Mouse (Mus musculus) ES-E14 (cell line): Measurements from ENCODE around the gene Kank2. TPM values are rescaled to one million over a fixed set of nuclear protein-coding genes. Genes with fewer than 3 reads are reported as not detected.
"Not testable (repeated sequence)": the region's sequence is repeated elsewhere in the genome, so short reads cannot be mapped to it uniquely, and the experiment has no call there.

Source experiments
- DNase-seq: peaks from one replicate; pipeline ENCODE4 v3.0.0-alpha.2; 2013; ENCODE audit warnings: low read depth, low spot score
- H3K27ac ChIP-seq: 2 replicates; pipeline ENCODE4 v1.5.1; 2012; ENCODE audit warnings: low read depth, mild to moderate bottlenecking, low read length, moderate library complexity, mixed read lengths; ENCODE audit not compliant: poor library complexity, insufficient read depth, severe bottlenecking
- H3K36me3 ChIP-seq: 2 replicates; pipeline ENCODE4 v1.6.1; 2012; ENCODE audit warnings: mild to moderate bottlenecking, low read length, moderate library complexity, mixed read lengths; ENCODE audit not compliant: control insufficient read depth, poor library complexity, insufficient read depth, severe bottlenecking
- H3K4me1 ChIP-seq, 2 experiments: fragments of 150-350 bp in 1 of 2; sonication (generic) in 1 of 2; 2 replicates each; pipeline ENCODE4 v1.6.1; 2012; ENCODE audit warnings: low read length in 2 of 2, mild to moderate bottlenecking in 1 of 2, mixed read lengths in 1 of 2; ENCODE audit not compliant: control insufficient read depth in 2 of 2, insufficient read depth in 2 of 2, poor library complexity in 1 of 2
- H3K4me3 ChIP-seq, 2 experiments: fragments of 150-350 bp in 1 of 2; sonication (generic) in 1 of 2; 2 replicates each; pipeline ENCODE4 v1.5.1; 2012; ENCODE audit warnings: low read length in 2 of 2, low read depth in 1 of 2, mild to moderate bottlenecking in 1 of 2, mixed read lengths in 1 of 2; ENCODE audit not compliant: insufficient read depth in 1 of 2, poor library complexity in 1 of 2, severe bottlenecking in 1 of 2
- H3K9ac ChIP-seq: 2 replicates; pipeline ENCODE4 v1.6.1; 2012; ENCODE audit warnings: low read depth, mild to moderate bottlenecking, low read length, mixed read lengths; ENCODE audit not compliant: poor library complexity, insufficient read depth, severe bottlenecking
- H3K9me3 ChIP-seq: fragments of 150-350 bp; sonication (generic); 2 replicates; pipeline ENCODE4 v1.6.1; 2012; ENCODE audit warnings: low read depth, mild to moderate bottlenecking, low read length; ENCODE audit not compliant: control insufficient read depth, insufficient read depth
- CHD2 ChIP-seq: IDR thresholded peaks from 2 replicates; pipeline ENCODE4 v1.6.1; 2014; ENCODE audit warnings: mild to moderate bottlenecking, low read depth, low read length, inconsistent platforms
- HCFC1 ChIP-seq: IDR thresholded peaks from 2 replicates; pipeline ENCODE4 v1.6.1; 2012; ENCODE audit warnings: low read length, inconsistent platforms, borderline replicate concordance; ENCODE audit not compliant: insufficient read depth
- MAFK ChIP-seq: IDR thresholded peaks from 2 replicates; pipeline ENCODE4 v1.6.1; 2014; ENCODE audit warnings: mild to moderate bottlenecking, low read depth, low read length, inconsistent platforms; ENCODE audit not compliant: insufficient read depth
- ZC3H11A ChIP-seq: IDR thresholded peaks from 2 replicates; pipeline ENCODE4 v1.6.1; 2012; ENCODE audit warnings: low read depth, mild to moderate bottlenecking, inconsistent platforms, low read length, borderline replicate concordance
- ZNF384 ChIP-seq: IDR thresholded peaks from 2 replicates; pipeline ENCODE4 v1.6.1; 2012; ENCODE audit warnings: low read depth, low read length, inconsistent platforms
- in situ Hi-C, 2 experiments: fragments of 600-800 bp; cut with MboI; formaldehyde crosslinking; loops; one replicate each; pipeline ENCODE4 v1.15.1; 2025; ENCODE audit warnings: low sequenced_read_pairs in 2 of 2, inconsistent platforms in 1 of 2; ENCODE audit not compliant: unreplicated experiment in 2 of 2
- total RNA-seq: library from RNA; depleted of rRNA; stranded (reverse); fragments of 300-350 nt; gene quantifications from 2 replicates; pipeline ENCODE4 v1.2.3, GENCODE M21; 2012

Kank2 gene
- total RNA-seq, 1 experiment: 32.6 TPM

DNA sequence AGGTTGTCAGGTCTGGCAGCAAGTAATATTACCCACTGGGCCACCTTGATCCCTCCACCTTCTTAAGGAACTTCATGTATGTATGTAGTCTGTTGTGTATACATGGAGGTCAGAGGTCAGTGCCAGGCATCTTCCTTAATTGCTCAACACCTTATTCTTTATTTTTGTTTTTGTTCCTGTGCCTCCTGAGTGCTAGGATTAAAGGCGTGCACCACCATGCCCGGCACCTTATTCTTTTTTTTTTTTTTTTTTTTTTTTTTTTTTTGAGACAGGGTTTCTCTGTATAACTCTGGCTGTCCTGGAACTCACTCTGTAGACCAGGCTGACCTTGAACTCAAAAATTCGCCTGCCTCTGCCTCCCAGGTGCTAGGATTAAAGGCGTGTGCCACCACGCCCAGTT is 25.1 kb downstream of the Kank2 start:
- DNase-seq, H3K9ac ChIP-seq, H3K27ac ChIP-seq, H3K9me3 ChIP-seq, H3K4me3 ChIP-seq, in situ Hi-C loops: not testable (repeated sequence)
- TF ChIP-seq ZNF384: peak; percentile 79; the same call in 1 of the 2 replicates
- peaks cover 47% of the 10 kb centered on the region for H3K36me3 ChIP-seq
- peaks cover 12 to 23% of the 10 kb centered on the region in 2 experiments; a peak in 3 of 4 replicates for H3K4me1 ChIP-seq

DNA sequence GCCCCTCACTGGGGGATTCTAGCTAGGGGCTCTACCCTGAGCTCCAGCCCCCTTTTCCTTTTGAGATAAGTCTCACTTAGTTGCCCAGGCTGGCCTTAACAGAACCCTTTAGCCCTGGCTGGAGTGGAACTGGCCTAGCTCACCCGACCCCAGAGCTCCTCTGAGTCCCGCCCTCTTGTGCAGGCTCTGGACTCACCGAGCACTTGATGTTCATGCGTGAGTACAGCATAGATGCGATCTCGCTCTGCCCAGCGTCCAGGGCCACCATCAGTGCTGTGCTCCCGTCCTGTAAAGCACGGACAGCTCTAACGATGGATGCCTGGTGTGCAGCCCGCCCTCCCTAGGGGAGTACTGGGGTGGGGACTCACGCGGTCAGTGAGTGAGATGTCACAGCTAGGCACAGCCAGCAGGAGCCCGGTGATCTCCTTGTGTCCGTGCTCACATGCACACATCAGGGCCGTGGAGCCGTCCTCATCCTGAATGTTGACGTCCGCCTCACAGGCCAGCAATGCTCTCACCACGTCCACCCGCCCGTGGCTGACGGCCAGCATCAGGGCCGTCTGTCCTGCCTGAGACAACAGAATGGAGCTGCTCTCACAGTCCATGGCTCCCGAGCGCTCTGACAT is 28.9 kb downstream of the Kank2 start:
- H3K36me3 ChIP-seq: peaks cover 34% of the 10 kb centered on the region
- peaks cover 19 to 24% of the 10 kb centered on the region in 2 experiments for H3K4me1 ChIP-seq
- in situ Hi-C loops: no loop called here
- H3K9ac ChIP-seq: peak overlapping the region; percentile 27
- DNase-seq: no peak
- TF ChIP-seq CHD2 (no peak), ZNF384 (no peak), HCFC1 (no peak)
- H3K4me3 ChIP-seq: peak overlapping the region in 1 of 2 experiments; percentile 46; a peak in 2 of 4 replicates
- peak overlapping the region; percentile 85 for H3K27ac ChIP-seq
- H3K9me3 ChIP-seq: no peaks in the 10 kb centered on the region

DNA sequence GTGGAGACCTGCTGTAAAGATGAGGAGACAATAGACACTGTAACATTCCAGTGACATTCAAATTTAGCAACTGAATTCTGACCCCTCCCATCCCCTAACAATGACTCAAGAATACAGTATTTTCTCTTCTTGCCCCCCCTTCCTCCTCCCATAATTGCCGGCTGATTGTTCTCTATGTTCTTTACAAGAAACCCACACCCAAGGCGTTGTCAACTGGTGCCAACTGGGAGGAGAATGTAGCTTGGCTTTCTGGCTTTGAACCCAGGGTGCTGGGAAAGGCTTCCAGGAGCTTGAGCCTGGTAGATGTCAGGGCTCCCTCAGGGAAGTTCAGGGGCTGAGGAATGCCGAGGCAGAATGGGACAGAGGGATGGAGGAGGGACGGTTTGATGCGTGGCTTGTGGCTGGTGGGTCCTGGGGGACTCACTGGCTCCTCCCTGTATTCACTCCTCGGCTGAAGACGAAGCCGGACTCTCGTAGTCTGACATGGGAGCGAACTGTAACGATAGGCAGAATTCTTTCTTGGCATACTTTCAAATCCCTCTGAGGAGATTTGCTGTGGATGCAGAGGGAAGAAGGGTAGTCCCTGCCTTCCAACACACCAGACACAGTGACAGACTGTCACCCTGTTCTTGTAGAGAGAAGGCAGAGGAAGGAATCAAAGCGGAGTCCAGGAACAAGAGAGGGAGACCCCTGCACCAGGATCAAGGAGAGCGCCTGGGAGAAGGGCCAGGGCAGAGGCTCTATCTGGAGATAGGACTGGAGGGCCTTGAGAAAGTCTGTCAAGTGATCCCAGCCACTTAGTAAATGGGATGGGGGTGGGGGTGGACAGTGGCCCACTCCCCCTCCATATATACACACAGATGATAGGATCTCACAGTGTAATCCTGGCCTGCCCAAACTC is 29.8 kb downstream of the Kank2 start:
- in situ Hi-C loops: no loop called here
- peak; percentile 66; the same call in 1 of the 2 replicates for TF ChIP-seq CHD2
- TF ChIP-seq ZNF384: no peak
- H3K9me3 ChIP-seq: no peaks in the 10 kb centered on the region
- H3K4me1 ChIP-seq: peaks cover 17 to 18% of the 10 kb centered on the region in 2 experiments
- H3K36me3 ChIP-seq: peaks cover 26% of the 10 kb centered on the region
- peak overlapping the region; percentile 3 for H3K9ac ChIP-seq
- H3K27ac ChIP-seq: peak overlapping the region; percentile 85
- H3K4me3 ChIP-seq: peak overlapping the region in 1 of 2 experiments; percentile 2; a peak in 2 of 4 replicates
- DNase-seq: peak; percentile 96

DNA sequence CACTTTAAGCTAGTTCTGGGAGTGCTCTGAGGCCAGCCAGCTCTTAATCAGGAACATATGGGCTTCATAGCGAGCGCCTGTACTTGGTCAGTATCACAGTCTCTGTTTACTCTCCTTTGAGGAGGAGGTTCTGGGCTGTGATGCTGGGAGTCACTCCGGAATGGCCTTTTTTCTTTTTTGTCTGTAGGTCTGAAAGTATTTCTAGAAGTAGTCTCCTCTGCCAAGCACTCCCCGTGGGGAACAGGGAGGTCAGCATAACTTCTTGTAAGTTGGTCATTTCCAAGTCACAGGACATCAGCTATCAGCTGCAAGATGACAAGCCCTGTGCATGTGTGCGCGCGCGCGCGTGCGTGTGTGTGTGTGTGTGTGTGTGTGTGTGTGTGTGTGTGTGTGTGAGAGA is 30.6 kb downstream of the Kank2 start:
- peaks cover 23% of the 10 kb centered on the region for H3K36me3 ChIP-seq

More for the DNA sequence above, 30.6 kb downstream of the Kank2 start:
- no peaks in the 10 kb centered on the region for H3K9me3 ChIP-seq
- H3K27ac ChIP-seq: peak overlapping the region; percentile 90
- DNase-seq: no peak
- peaks cover 14 to 16% of the 10 kb centered on the region in 2 experiments for H3K4me1 ChIP-seq
- H3K9ac ChIP-seq: no peak overlapping the region
- no peak overlapping the region for H3K4me3 ChIP-seq
- in situ Hi-C loops: no loop called here
- no peak for TF ChIP-seq ZC3H11A
- no peak for TF ChIP-seq MAFK
- TF ChIP-seq HCFC1: no peak
- no peak for TF ChIP-seq CHD2
- no peak for TF ChIP-seq ZNF384
